Mouse (Mus musculus) kidney, postnatal 4 days (tissue): ENCODE results near the gene Krba1.

ENCODE experiments used
- DNase-seq, 2 experiments: peaks; one replicate each; pipeline ENCODE4 v3.0.0; 2021; ENCODE audit warnings: mixed read lengths in 2 of 2

Gene Krba1

GRCm38 (mm10) chr6:48452771-48453170 is 57.4 kb downstream of the Krba1 start:
- peak in 1 of 2 experiments; percentile 32 for DNase-seq

GRCm38 (mm10) chr6:48464966-48465679 is 69.7 kb downstream of the Krba1 start:
- DNase-seq: no peak

DNA sequence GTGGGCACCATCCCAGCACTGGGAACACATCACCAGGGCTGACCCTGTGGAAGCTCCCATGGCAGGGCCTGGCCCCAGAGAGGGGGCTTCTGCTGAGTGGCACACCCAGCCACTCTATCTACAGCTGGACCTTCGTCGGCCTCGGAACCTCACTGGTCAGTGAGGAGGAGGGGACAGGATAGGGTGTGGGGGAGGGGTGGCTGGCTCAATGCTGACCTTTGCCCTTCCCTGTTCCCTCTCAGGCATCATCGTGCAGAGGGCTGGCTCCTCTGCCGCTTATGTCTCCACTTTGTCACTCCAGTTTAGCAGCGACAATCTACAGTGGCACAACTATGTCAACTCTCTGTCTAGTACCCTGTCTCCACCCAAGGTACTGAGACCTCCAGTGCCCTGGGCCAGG is 71.3 kb downstream of the Krba1 start:
- peak in 1 of 2 experiments; percentile 31 for DNase-seq

- no peak for DNase-seq
Measured at GRCm38 (mm10) chr6:48467490-48467889, 72.1 kb downstream of the Krba1 start.
